Mouse (Mus musculus): ENCODE measurements around the gene Slc25a21. TPM values are rescaled to one million over a fixed set of nuclear protein-coding genes. Genes with fewer than 3 reads are reported as not detected.

The Slc25a21 gene
- polyA plus RNA-seq, 1 experiment from 2014 or later, result 0.59 TPM

- under 1% methylated on average over 19 of the region's 19 CpGs for WGBS
- Histone ChIP-seq H3K9ac (replicated peaks) (no peak overlapping the region), H3K4me2 (replicated peaks) (no peak overlapping the region), H3K36me3 (no peaks in the 10 kb centered on the region), H3K27me3 (peaks cover 100% of the 10 kb centered on the region), H3K27ac (replicated peaks) (no peak overlapping the region), H3K4me3 (no peak overlapping the region), H3K9me3 (no peaks in the 10 kb centered on the region), H3K4me1 (peaks cover 27% of the 10 kb centered on the region)
- ATAC-seq (ENCODE audit: low FRiP score, low read depth), result no peak
Observed at GRCm38 (mm10) chr12:56692536-56692935, 504.7 kb downstream of the Slc25a21 start.

- H3K36me3 ChIP-seq, result no peaks in the 10 kb centered on the region
- H3K4me3 ChIP-seq, result peak within 1 kb of the TSS; percentile 12; the same call in 1 of the 2 replicates
- H3K9ac ChIP-seq (replicated peaks), result no peak within 1 kb of the TSS
- no peaks in the 10 kb centered on the region for H3K9me3 ChIP-seq
- H3K4me2 ChIP-seq (replicated peaks), result peak within 1 kb of the TSS; percentile 14; the same call in 1 of the 2 replicates
- H3K27me3 ChIP-seq, result peaks cover 97% of the 10 kb centered on the region
- no peak for ATAC-seq (ENCODE audit: low FRiP score, low read depth)
- peaks cover 20% of the 10 kb centered on the region for H3K4me1 ChIP-seq
- WGBS, result under 1% methylated on average over 39 of the region's 40 CpGs
- H3K27ac ChIP-seq (replicated peaks), result no peak within 1 kb of the TSS
Observed at GRCm38 (mm10) chr12:56691427-56692079, 505.7 kb downstream of the Slc25a21 start, which contains the start of gene Pax9. Gene Pax9 (plus strand): TSS chr12:56691767.

GRCm38 (mm10) chr12:56691001-56691400 is 506.3 kb downstream of the Slc25a21 start:
- WGBS, result 1% methylated on average over 12 of the region's 12 CpGs
- Histone ChIP-seq H3K4me3 (peak overlapping the region; percentile 12; the same call in 1 of the 2 replicates), H3K4me1 (peaks cover 14% of the 10 kb centered on the region), H3K36me3 (no peaks in the 10 kb centered on the region), H3K9ac (replicated peaks) (no peak overlapping the region), H3K4me2 (replicated peaks) (peak overlapping the region; percentile 14; the same call in 1 of the 2 replicates), H3K9me3 (no peaks in the 10 kb centered on the region), H3K27ac (replicated peaks) (no peak overlapping the region), H3K27me3 (peaks cover 97% of the 10 kb centered on the region)
- no peak for ATAC-seq (ENCODE audit: low FRiP score, low read depth)

- ATAC-seq (ENCODE audit: low FRiP score, low read depth), result no peak
- WGBS, result 1% methylated on average over 16 of the region's 16 CpGs
- Histone ChIP-seq H3K9ac (replicated peaks) (no peak overlapping the region), H3K4me2 (replicated peaks) (no peak overlapping the region), H3K9me3 (no peaks in the 10 kb centered on the region), H3K4me1 (peaks cover 10% of the 10 kb centered on the region; the same call in 1 of the 2 replicates), H3K4me3 (no peak overlapping the region), H3K36me3 (no peaks in the 10 kb centered on the region), H3K27ac (replicated peaks) (no peak overlapping the region), H3K27me3 (peaks cover 96% of the 10 kb centered on the region)
Observed at GRCm38 (mm10) chr12:56690366-56690765, 506.9 kb downstream of the Slc25a21 start.

- no peak overlapping the region for H3K27ac ChIP-seq (replicated peaks)
- H3K4me1 ChIP-seq, result peaks cover 10% of the 10 kb centered on the region; the same call in 1 of the 2 replicates
- no peak for ATAC-seq (ENCODE audit: low FRiP score, low read depth)
- no peaks in the 10 kb centered on the region for H3K36me3 ChIP-seq
- peaks cover 94% of the 10 kb centered on the region for H3K27me3 ChIP-seq
- under 1% methylated on average over 25 of the region's 25 CpGs for WGBS
- H3K4me3 ChIP-seq, result no peak overlapping the region
- no peak overlapping the region for H3K4me2 ChIP-seq (replicated peaks)
- H3K9me3 ChIP-seq, result no peaks in the 10 kb centered on the region
- H3K9ac ChIP-seq (replicated peaks), result no peak overlapping the region
Observed at GRCm38 (mm10) chr12:56689736-56690135, 507.5 kb downstream of the Slc25a21 start.

GRCm38 (mm10) chr12:56689331-56689730 is 507.9 kb downstream of the Slc25a21 start:
- Histone ChIP-seq H3K27me3 (peaks cover 94% of the 10 kb centered on the region), H3K27ac (replicated peaks) (no peak overlapping the region), H3K36me3 (no peaks in the 10 kb centered on the region), H3K4me2 (replicated peaks) (no peak overlapping the region), H3K9ac (replicated peaks) (no peak overlapping the region), H3K9me3 (no peaks in the 10 kb centered on the region), H3K4me3 (no peak overlapping the region), H3K4me1 (peaks cover 10% of the 10 kb centered on the region; the same call in 1 of the 2 replicates)
- no peak for ATAC-seq (ENCODE audit: low FRiP score, low read depth)
- WGBS, result under 1% methylated on average over 10 of the region's 10 CpGs

- no peaks in the 10 kb centered on the region for H3K9me3 ChIP-seq
- no peak overlapping the region for H3K4me2 ChIP-seq (replicated peaks)
- WGBS, result 3% methylated on average over 8 of the region's 8 CpGs
- H3K4me1 ChIP-seq, result peaks cover 10% of the 10 kb centered on the region; the same call in 1 of the 2 replicates
- peaks cover 94% of the 10 kb centered on the region for H3K27me3 ChIP-seq
- no peak for ATAC-seq (ENCODE audit: low FRiP score, low read depth)
- no peaks in the 10 kb centered on the region for H3K36me3 ChIP-seq
- no peak overlapping the region for H3K27ac ChIP-seq (replicated peaks)
- no peak overlapping the region for H3K9ac ChIP-seq (replicated peaks)
- H3K4me3 ChIP-seq, result no peak overlapping the region
Observed at GRCm38 (mm10) chr12:56688920-56689319, 508.4 kb downstream of the Slc25a21 start.

- Histone ChIP-seq H3K4me3 (no peak overlapping the region), H3K4me2 (replicated peaks) (no peak overlapping the region), H3K9me3 (no peaks in the 10 kb centered on the region), H3K27ac (replicated peaks) (no peak overlapping the region), H3K4me1 (peaks cover 10% of the 10 kb centered on the region; the same call in 1 of the 2 replicates), H3K36me3 (no peaks in the 10 kb centered on the region), H3K9ac (replicated peaks) (no peak overlapping the region), H3K27me3 (peaks cover 94% of the 10 kb centered on the region)
- WGBS, result 1% methylated on average over 10 of the region's 10 CpGs
- no peak for ATAC-seq (ENCODE audit: low FRiP score, low read depth)
Observed at GRCm38 (mm10) chr12:56688482-56688840, 508.8 kb downstream of the Slc25a21 start.

- peaks cover 10% of the 10 kb centered on the region; the same call in 1 of the 2 replicates for H3K4me1 ChIP-seq
Observed at GRCm38 (mm10) chr12:56687640-56688481, 509.4 kb downstream of the Slc25a21 start.

GRCm38 (mm10) chr12:56681096-56681811 is 516.0 kb downstream of the Slc25a21 start:
- Histone ChIP-seq H3K4me2 (replicated peaks) (peak overlapping the region; percentile 70), H3K4me1 (peaks cover 8% of the 10 kb centered on the region), H3K36me3 (no peaks in the 10 kb centered on the region), H3K4me3 (peak overlapping the region; percentile 38), H3K9ac (replicated peaks) (peak overlapping the region; percentile 44), H3K27ac (replicated peaks) (no peak overlapping the region), H3K27me3 (peaks cover 88% of the 10 kb centered on the region), H3K9me3 (no peaks in the 10 kb centered on the region)
- WGBS, result 1% methylated on average over 38 of the region's 38 CpGs
- ATAC-seq (ENCODE audit: low FRiP score, low read depth), result peak; percentile 70

More at GRCm38 (mm10) chr12:56687640-56688481, 509.4 kb downstream of the Slc25a21 start:
- 3% methylated on average over 15 of the region's 15 CpGs for WGBS
- Histone ChIP-seq H3K4me3 (no peak overlapping the region), H3K4me2 (replicated peaks) (no peak overlapping the region), H3K9ac (replicated peaks) (no peak overlapping the region), H3K27ac (replicated peaks) (no peak overlapping the region), H3K9me3 (no peaks in the 10 kb centered on the region), H3K36me3 (no peaks in the 10 kb centered on the region), H3K27me3 (peaks cover 94% of the 10 kb centered on the region)
- ATAC-seq (ENCODE audit: low FRiP score, low read depth), result no peak

GRCm38 (mm10) chr12:56677620-56678019 is 519.7 kb downstream of the Slc25a21 start:
- H3K36me3 ChIP-seq, result no peaks in the 10 kb centered on the region
- peaks cover 8% of the 10 kb centered on the region for H3K4me1 ChIP-seq
- ATAC-seq (ENCODE audit: low FRiP score, low read depth), result no peak
- peaks cover 59% of the 10 kb centered on the region for H3K27me3 ChIP-seq
- 67% methylated on average over 7 of the region's 7 CpGs for WGBS
- H3K4me2 ChIP-seq (replicated peaks), result no peak overlapping the region
- H3K9ac ChIP-seq (replicated peaks), result no peak overlapping the region
- H3K27ac ChIP-seq (replicated peaks), result no peak overlapping the region
- H3K4me3 ChIP-seq, result no peak overlapping the region
- no peaks in the 10 kb centered on the region for H3K9me3 ChIP-seq

Data from midbrain, embryonic 12.5 days (tissue).